Mouse (Mus musculus) embryo, embryonic 9.5 days (tissue): ENCODE measurements around the gene Hes7.
"Not testable (repeated sequence)": the region's sequence is repeated elsewhere in the genome, so short reads cannot be mapped to it uniquely, and the experiment has no call there.

ENCODE experiments used
- DNase-seq: peaks from one replicate; pipeline ENCODE4 v3.0.0-alpha.2; 2017; ENCODE audit errors: extremely low spot score

Hes7 gene

GRCm38 (mm10) chr11:69088103-69088855, 31.9 kb upstream of the Hes7 start, which contains the start of gene Vamp2:
TSS of gene Vamp2 (plus strand) at chr11:69088490.
- DNase-seq: peak; percentile 91

- DNase-seq: no peak
These were observed 31.2 kb upstream of the Hes7 start for GRCm38 (mm10) chr11:69088856-69089615.

GRCm38 (mm10) chr11:69089616-69090290, 30.5 kb upstream of the Hes7 start:
- no peak for DNase-seq

- no peak for DNase-seq
These were observed 29.8 kb upstream of the Hes7 start for GRCm38 (mm10) chr11:69090367-69090766.

GRCm38 (mm10) chr11:69091566-69092385, 28.4 kb upstream of the Hes7 start:
- DNase-seq: no peak

GRCm38 (mm10) chr11:69092386-69092751, 27.8 kb upstream of the Hes7 start:
- peak; percentile 82 for DNase-seq

GRCm38 (mm10) chr11:69092871-69093270, 27.3 kb upstream of the Hes7 start:
- no peak for DNase-seq

- DNase-seq: not testable (repeated sequence)
These were observed 26.3 kb upstream of the Hes7 start for GRCm38 (mm10) chr11:69093856-69094255.

GRCm38 (mm10) chr11:69094697-69095429, 25.3 kb upstream of the Hes7 start, which contains the start of gene Per1:
TSS of gene Per1 (plus strand) at chr11:69095217.
- DNase-seq: peak; percentile 99

- no peak for DNase-seq
These were observed 24.5 kb upstream of the Hes7 start for GRCm38 (mm10) chr11:69095511-69096231.

GRCm38 (mm10) chr11:69096360-69096986, 23.7 kb upstream of the Hes7 start:
- DNase-seq: no peak

GRCm38 (mm10) chr11:69096987-69097900, 23.0 kb upstream of the Hes7 start:
- peak; percentile 91 for DNase-seq

- no peak for DNase-seq
These were observed 22.0 kb upstream of the Hes7 start for GRCm38 (mm10) chr11:69098039-69098761.

- DNase-seq: peak; percentile 90
These were observed 21.5 kb upstream of the Hes7 start for GRCm38 (mm10) chr11:69098762-69099091.

GRCm38 (mm10) chr11:69099177-69099914, 20.9 kb upstream of the Hes7 start:
- DNase-seq: no peak

- DNase-seq: peak; percentile 85
These were observed 20.3 kb upstream of the Hes7 start for GRCm38 (mm10) chr11:69099915-69100345.

GRCm38 (mm10) chr11:69100639-69101360, 19.4 kb upstream of the Hes7 start:
- DNase-seq: no peak
